Mouse (Mus musculus): Measurements from ENCODE around the gene Cass4. TPM values are rescaled to one million over a fixed set of nuclear protein-coding genes. Genes with fewer than 3 reads are reported as not detected.

Gene Cass4
- polyA plus RNA-seq (2014; fragmentation: Illumina TruSeq; extraction: RNeasy Lipid Tissue Mini Kit (QIAGEN cat#74804); ENCODE audit: insufficient read depth, low read depth, low replicate concordance), result 3.8 TPM

GRCm38 (mm10) chr2:172393391-172394051, at the start of gene Cass4:
TSS of gene Cass4 (plus strand) at chr2:172393794.

GRCm38 (mm10) chr2:172345258-172345738, 48.3 kb upstream of the Cass4 start, which contains the start of gene Fam210b:
TSS of gene Fam210b (plus strand) at chr2:172345565.

GRCm38 (mm10) chr2:172370411-172371223, 23.0 kb upstream of the Cass4 start, which contains the start of the genes Aurka and Cstf1:
TSS of gene Aurka (minus strand) at chr2:172370535.
TSS of gene Cstf1 (plus strand) at chr2:172370681.

DNA sequence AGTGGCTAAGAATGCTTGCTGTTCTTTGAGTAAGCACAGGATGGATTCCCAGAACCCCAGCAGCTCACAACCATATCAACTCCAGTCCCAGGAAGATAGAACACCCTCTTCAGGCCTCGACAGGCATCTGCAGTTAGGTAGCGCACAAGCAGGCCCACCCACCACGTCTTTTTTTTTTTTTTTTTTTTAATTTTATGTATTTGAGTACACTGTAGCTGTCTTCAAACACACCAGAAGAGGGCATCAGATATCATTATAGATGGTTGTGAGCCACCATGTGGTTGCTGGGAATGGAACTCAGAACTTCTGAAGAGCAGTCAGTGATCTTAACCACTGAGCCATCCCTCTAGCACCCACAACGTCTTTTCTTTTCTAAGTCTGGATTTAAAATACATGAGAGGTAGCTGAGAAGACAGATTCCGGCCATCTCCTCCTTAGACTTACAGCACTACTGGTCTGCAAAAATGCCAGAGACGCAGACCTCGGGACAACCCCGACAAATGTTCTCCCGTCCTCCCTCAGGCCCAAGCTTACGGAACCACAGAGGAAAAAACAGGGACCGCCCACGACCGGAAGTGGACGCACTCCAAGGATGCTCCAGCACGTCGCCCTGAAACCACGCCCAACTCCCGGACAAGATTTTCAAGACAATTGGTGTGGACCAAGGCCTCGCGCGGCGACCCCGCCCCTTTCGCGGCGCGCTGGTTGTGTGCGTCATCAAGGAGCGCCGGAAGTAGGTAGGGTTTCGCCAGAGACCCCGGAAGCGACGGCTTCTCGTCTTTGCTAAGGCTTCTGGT, 46.4 kb downstream of the Cass4 start, which contains the start of gene Rtf2:
TSS of gene Rtf2 (plus strand) at position 714 of the 797 bp plus-strand sequence.

GRCm38 (mm10) chr2:172458496-172458895, 64.9 kb downstream of the Cass4 start, which contains the start of gene Gcnt7:
TSS of gene Gcnt7 (minus strand) at chr2:172458596.

DNA sequence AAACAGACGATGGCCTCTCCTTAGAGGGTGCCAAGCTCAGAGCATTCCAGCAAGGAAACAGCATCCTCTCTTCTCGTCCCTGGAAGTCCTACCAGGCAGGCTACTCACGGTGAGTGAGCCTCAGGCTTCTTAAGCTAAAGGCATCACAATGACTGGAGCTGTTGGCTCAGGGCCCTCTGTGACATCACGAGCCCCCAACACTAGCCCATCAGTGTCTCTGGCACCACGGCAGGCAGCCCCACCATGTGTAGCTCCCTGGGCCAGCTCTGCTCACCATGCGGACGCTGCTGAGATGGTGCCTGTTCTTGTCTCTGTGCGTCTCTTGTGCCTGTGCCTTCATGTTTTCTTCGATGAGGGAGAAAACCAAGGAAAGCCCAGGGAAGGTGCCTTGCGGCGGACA, 78.7 kb downstream of the Cass4 start, which contains the start of gene Fam209:
TSS of gene Fam209 (plus strand) at position 203 of the 400 bp plus-strand sequence.

Other genes with a start within 250 kb of the Cass4 start
- gene Mc3r, start 145.3 kb upstream of the Cass4 start, polyA plus RNA-seq (2014; fragmentation: Illumina TruSeq; extraction: RNeasy Lipid Tissue Mini Kit (QIAGEN cat#74804); ENCODE audit: insufficient read depth, low read depth, low replicate concordance), result not detected
- 14.8 TPM for gene Fam210b, start 48.2 kb upstream of the Cass4 start, polyA plus RNA-seq (2014; fragmentation: Illumina TruSeq; extraction: RNeasy Lipid Tissue Mini Kit (QIAGEN cat#74804); ENCODE audit: insufficient read depth, low read depth, low replicate concordance)
- gene Aurka, start 23.3 kb upstream of the Cass4 start, polyA plus RNA-seq (2014; fragmentation: Illumina TruSeq; extraction: RNeasy Lipid Tissue Mini Kit (QIAGEN cat#74804); ENCODE audit: insufficient read depth, low read depth, low replicate concordance), result 0.81 TPM
- gene Cstf1, start 23.1 kb upstream of the Cass4 start, polyA plus RNA-seq (2014; fragmentation: Illumina TruSeq; extraction: RNeasy Lipid Tissue Mini Kit (QIAGEN cat#74804); ENCODE audit: insufficient read depth, low read depth, low replicate concordance), result 9.2 TPM
- gene Rtf2, start 46.8 kb downstream of the Cass4 start, polyA plus RNA-seq (2014; fragmentation: Illumina TruSeq; extraction: RNeasy Lipid Tissue Mini Kit (QIAGEN cat#74804); ENCODE audit: insufficient read depth, low read depth, low replicate concordance), result 54.3 TPM
- not detected for gene Gcnt7, start 64.8 kb downstream of the Cass4 start, polyA plus RNA-seq (2014; fragmentation: Illumina TruSeq; extraction: RNeasy Lipid Tissue Mini Kit (QIAGEN cat#74804); ENCODE audit: insufficient read depth, low read depth, low replicate concordance)
- not detected for gene Fam209, start 78.7 kb downstream of the Cass4 start, polyA plus RNA-seq (2014; fragmentation: Illumina TruSeq; extraction: RNeasy Lipid Tissue Mini Kit (QIAGEN cat#74804); ENCODE audit: insufficient read depth, low read depth, low replicate concordance)
- not detected for gene Tfap2c, start 155.8 kb downstream of the Cass4 start, polyA plus RNA-seq (2014; fragmentation: Illumina TruSeq; extraction: RNeasy Lipid Tissue Mini Kit (QIAGEN cat#74804); ENCODE audit: insufficient read depth, low read depth, low replicate concordance)

Data from lung, adult 10 weeks (tissue).